Mouse (Mus musculus): ENCODE measurements at regions not wholly inside any gene's neighbourhood (a gene's known extent, or its start where the extent isn't known, plus 50 kb on each side); places are given as distances from the start of the nearest gene placed in this dataset.
"Not testable (repeated sequence)": the region's sequence is repeated elsewhere in the genome, so short reads cannot be mapped to it uniquely, and the experiment has no call there.

GRCm38 (mm10) chr6:12876366-12876765 lies 127.2 kb upstream of the Thsd7a start:
- in situ Hi-C loops (cut with MboI; ENCODE audit: low sequenced_read_pairs in 2 of 2, unreplicated experiment in 2 of 2): no loop called here
- peak overlapping the region in 1 of 2 experiments; percentile 46; a peak in 2 of 4 replicates for H3K4me3 ChIP-seq (ENCODE audit: insufficient read depth in 1 of 2, low read depth in 1 of 2, low read length in 2 of 2, poor library complexity in 1 of 2, severe bottlenecking in 1 of 2)
- H3K4me1 ChIP-seq (ENCODE audit: control insufficient read depth in 2 of 2, insufficient read depth in 2 of 2, low read length in 2 of 2, poor library complexity in 1 of 2): peaks cover 4 to 13% of the 10 kb centered on the region in 2 experiments
- peak overlapping the region; percentile 90 for H3K27ac ChIP-seq (ENCODE audit: insufficient read depth, low read depth, low read length, poor library complexity, severe bottlenecking)
- H3K9me3 ChIP-seq (ENCODE audit: control insufficient read depth, insufficient read depth, low read depth, low read length): no peaks in the 10 kb centered on the region
- no peaks in the 10 kb centered on the region for H3K36me3 ChIP-seq (ENCODE audit: control insufficient read depth, insufficient read depth, low read length, poor library complexity, severe bottlenecking)
- TF ChIP-seq MAFK (IDR thresholded peaks at IDR 0.05; ENCODE audit: insufficient read depth, low read depth, low read length): no peak
- TF ChIP-seq ZNF384 (IDR thresholded peaks at IDR 0.05; ENCODE audit: low read depth, low read length): no peak
- TF ChIP-seq HCFC1 (IDR thresholded peaks at IDR 0.05; ENCODE audit: borderline replicate concordance, insufficient read depth, low read length): no peak
- TF ChIP-seq CHD2 (IDR thresholded peaks at IDR 0.05; ENCODE audit: low read depth, low read length): no peak
- H3K9ac ChIP-seq (ENCODE audit: insufficient read depth, low read depth, low read length, poor library complexity, severe bottlenecking): no peak overlapping the region
- peak; percentile 30 for DNase-seq (ENCODE audit: low read depth, low spot score)

- no peak overlapping the region for H3K27ac ChIP-seq (ENCODE audit: insufficient read depth, low read depth, low read length, poor library complexity, severe bottlenecking)
- H3K4me3 ChIP-seq (ENCODE audit: insufficient read depth in 1 of 2, low read depth in 1 of 2, low read length in 2 of 2, poor library complexity in 1 of 2, severe bottlenecking in 1 of 2): no peak overlapping the region
- H3K9ac ChIP-seq (ENCODE audit: insufficient read depth, low read depth, low read length, poor library complexity, severe bottlenecking): no peak overlapping the region
- no peak for DNase-seq (ENCODE audit: low read depth, low spot score)
- in situ Hi-C loops (cut with MboI; ENCODE audit: low sequenced_read_pairs in 2 of 2, unreplicated experiment in 2 of 2): no loop called here
- no peaks in the 10 kb centered on the region for H3K9me3 ChIP-seq (ENCODE audit: control insufficient read depth, insufficient read depth, low read depth, low read length)
- no peak for TF ChIP-seq HCFC1 (IDR thresholded peaks at IDR 0.05; ENCODE audit: borderline replicate concordance, insufficient read depth, low read length)
- TF ChIP-seq ZC3H11A (IDR thresholded peaks at IDR 0.05; ENCODE audit: borderline replicate concordance, low read depth, low read length): no peak
- no peak for TF ChIP-seq MAFK (IDR thresholded peaks at IDR 0.05; ENCODE audit: insufficient read depth, low read depth, low read length)
- no peak for TF ChIP-seq ZNF384 (IDR thresholded peaks at IDR 0.05; ENCODE audit: low read depth, low read length)
- H3K36me3 ChIP-seq (ENCODE audit: control insufficient read depth, insufficient read depth, low read length, poor library complexity, severe bottlenecking): no peaks in the 10 kb centered on the region
- 0 out of 4 replicates have a peak, but pooled peaks cover 0 to 1% of the 10 kb centered on the region in 2 experiments for H3K4me1 ChIP-seq (ENCODE audit: control insufficient read depth in 2 of 2, insufficient read depth in 2 of 2, low read length in 2 of 2, poor library complexity in 1 of 2)
Observed at GRCm38 (mm10) chr6:12868251-12868650, 119.0 kb upstream of the Thsd7a start.

GRCm38 (mm10) chr6:12852041-12852440 lies 102.8 kb upstream of the Thsd7a start:
- in situ Hi-C loops (cut with MboI; ENCODE audit: low sequenced_read_pairs in 2 of 2, unreplicated experiment in 2 of 2): no loop called here

GRCm38 (mm10) chr6:12835079-12835478 lies 85.9 kb upstream of the Thsd7a start:
- DNase-seq (ENCODE audit: low read depth, low spot score): peak; percentile 33
- H3K9ac ChIP-seq (ENCODE audit: insufficient read depth, low read depth, low read length, poor library complexity, severe bottlenecking); H3K36me3 ChIP-seq (ENCODE audit: control insufficient read depth, insufficient read depth, low read length, poor library complexity, severe bottlenecking); H3K4me1 ChIP-seq (ENCODE audit: control insufficient read depth in 2 of 2, insufficient read depth in 2 of 2, low read length in 2 of 2, poor library complexity in 1 of 2); H3K9me3 ChIP-seq (ENCODE audit: control insufficient read depth, insufficient read depth, low read depth, low read length); H3K4me3 ChIP-seq (ENCODE audit: insufficient read depth in 1 of 2, low read depth in 1 of 2, low read length in 2 of 2, poor library complexity in 1 of 2, severe bottlenecking in 1 of 2); in situ Hi-C loops (cut with MboI; ENCODE audit: low sequenced_read_pairs in 2 of 2, unreplicated experiment in 2 of 2): not testable (repeated sequence)
- peak overlapping the region; percentile 33; the same call in 1 of the 2 replicates for H3K27ac ChIP-seq (ENCODE audit: insufficient read depth, low read depth, low read length, poor library complexity, severe bottlenecking)

More at GRCm38 (mm10) chr6:12852041-12852440, 102.8 kb upstream of the Thsd7a start:
- Histone ChIP-seq H3K4me3 (ENCODE audit: insufficient read depth in 1 of 2, low read depth in 1 of 2, low read length in 2 of 2, poor library complexity in 1 of 2, severe bottlenecking in 1 of 2) (no peak overlapping the region), H3K9me3 (ENCODE audit: control insufficient read depth, insufficient read depth, low read depth, low read length) (no peaks in the 10 kb centered on the region), H3K27ac (ENCODE audit: insufficient read depth, low read depth, low read length, poor library complexity, severe bottlenecking) (no peak overlapping the region), H3K4me1 (ENCODE audit: control insufficient read depth in 2 of 2, insufficient read depth in 2 of 2, low read length in 2 of 2, poor library complexity in 1 of 2) (no peaks in the 10 kb centered on the region), H3K36me3 (ENCODE audit: control insufficient read depth, insufficient read depth, low read length, poor library complexity, severe bottlenecking) (no peaks in the 10 kb centered on the region), H3K9ac (ENCODE audit: insufficient read depth, low read depth, low read length, poor library complexity, severe bottlenecking) (no peak overlapping the region)
- no peak for DNase-seq (ENCODE audit: low read depth, low spot score)
- TF ChIP-seq ZC3H11A (IDR thresholded peaks at IDR 0.05; ENCODE audit: borderline replicate concordance, low read depth, low read length) (no peak), HCFC1 (IDR thresholded peaks at IDR 0.05; ENCODE audit: borderline replicate concordance, insufficient read depth, low read length) (no peak), ZNF384 (IDR thresholded peaks at IDR 0.05; ENCODE audit: low read depth, low read length) (no peak), MAFK (IDR thresholded peaks at IDR 0.05; ENCODE audit: insufficient read depth, low read depth, low read length) (no peak), CHD2 (IDR thresholded peaks at IDR 0.05; ENCODE audit: low read depth, low read length) (no peak)

- H3K9me3 ChIP-seq (ENCODE audit: control insufficient read depth, insufficient read depth, low read depth, low read length): peaks cover 2% of the 10 kb centered on the region
- in situ Hi-C loops (cut with MboI; ENCODE audit: low sequenced_read_pairs in 2 of 2, unreplicated experiment in 2 of 2): no loop called here
- no peak for TF ChIP-seq CHD2 (IDR thresholded peaks at IDR 0.05; ENCODE audit: low read depth, low read length)
- TF ChIP-seq MAFK (IDR thresholded peaks at IDR 0.05; ENCODE audit: insufficient read depth, low read depth, low read length): no peak
- no peak for TF ChIP-seq ZNF384 (IDR thresholded peaks at IDR 0.05; ENCODE audit: low read depth, low read length)
- no peak for TF ChIP-seq HCFC1 (IDR thresholded peaks at IDR 0.05; ENCODE audit: borderline replicate concordance, insufficient read depth, low read length)
- H3K36me3 ChIP-seq (ENCODE audit: control insufficient read depth, insufficient read depth, low read length, poor library complexity, severe bottlenecking): no peaks in the 10 kb centered on the region
- H3K4me3 ChIP-seq (ENCODE audit: insufficient read depth in 1 of 2, low read depth in 1 of 2, low read length in 2 of 2, poor library complexity in 1 of 2, severe bottlenecking in 1 of 2): no peak overlapping the region
- no peak for DNase-seq (ENCODE audit: low read depth, low spot score)
- no peak overlapping the region for H3K27ac ChIP-seq (ENCODE audit: insufficient read depth, low read depth, low read length, poor library complexity, severe bottlenecking)
- H3K4me1 ChIP-seq (ENCODE audit: control insufficient read depth in 2 of 2, insufficient read depth in 2 of 2, low read length in 2 of 2, poor library complexity in 1 of 2): peaks cover 0 to 2% of the 10 kb centered on the region in 2 experiments; a peak in 2 of 4 replicates
- H3K9ac ChIP-seq (ENCODE audit: insufficient read depth, low read depth, low read length, poor library complexity, severe bottlenecking): no peak overlapping the region
Observed at GRCm38 (mm10) chr6:12833358-12833757, 84.1 kb upstream of the Thsd7a start.
